Mouse (Mus musculus) CH12.LX (cell line): ENCODE measurements around the gene Ndufv2. TPM values are rescaled to one million over a fixed set of nuclear protein-coding genes. Genes with fewer than 3 reads are reported as not detected.

Experiments used
- DNase-seq: peaks from one replicate; pipeline ENCODE4 v3.0.0-alpha.2; 2013; ENCODE audit errors: extremely low read depth
- H3K27ac ChIP-seq: 2 replicates; pipeline ENCODE4 v1.5.1; 2012; ENCODE audit warnings: low read depth, mild to moderate bottlenecking, control low read depth, moderate library complexity; ENCODE audit not compliant: insufficient read depth
- H3K27me3 ChIP-seq: replicated peaks from 2 replicates; pipeline ENCODE3; 2012; ENCODE audit warnings: inconsistent platforms
- H3K36me3 ChIP-seq, 2 experiments: replicated peaks in 1 of 2; 2 replicates each; pipeline versions ENCODE3 to v1.6.1; 2012; ENCODE audit warnings: inconsistent platforms in 1 of 2, low read length in 1 of 2, mild to moderate bottlenecking in 1 of 2, mixed read lengths in 1 of 2, moderate library complexity in 1 of 2; ENCODE audit not compliant: control insufficient read depth in 1 of 2, insufficient read depth in 1 of 2
- H3K4me1 ChIP-seq, 2 experiments: 2 replicates each; pipeline ENCODE4 v1.6.1; 2012; ENCODE audit warnings: inconsistent platforms in 1 of 2, moderate library complexity in 1 of 2; ENCODE audit not compliant: insufficient read depth in 2 of 2, control insufficient read depth in 1 of 2
- H3K4me2 ChIP-seq: 2 replicates; pipeline ENCODE4 v1.6.1; 2012; ENCODE audit warnings: low read depth, mild to moderate bottlenecking, control low read depth; ENCODE audit not compliant: poor library complexity, insufficient read depth, severe bottlenecking
- H3K4me3 ChIP-seq, 3 experiments: fragments of 150-350 bp in 1 of 3; sonication (generic) in 1 of 3; replicated peaks in 1 of 3; 2 replicates each; pipeline versions ENCODE3 to v1.5.1; 2011 to 2012; ENCODE audit warnings: low read depth in 2 of 3, low read length in 2 of 3, mild to moderate bottlenecking in 2 of 3, moderate library complexity in 2 of 3, control low read depth in 1 of 3, improper control_type of control experiment in 1 of 3, inconsistent platforms in 1 of 3, mixed read lengths in 1 of 3; ENCODE audit not compliant: poor library complexity in 1 of 3
- H3K79me2 ChIP-seq: replicated peaks from 2 replicates; pipeline ENCODE4 v1.6.1; 2012; ENCODE audit warnings: mild to moderate bottlenecking, moderate library complexity; ENCODE audit not compliant: control insufficient read depth, poor library complexity, insufficient read depth, severe bottlenecking; ENCODE audit errors: extremely low read depth
- H3K9ac ChIP-seq: 2 replicates; pipeline ENCODE4 v1.6.1; 2012; ENCODE audit warnings: low read depth, mild to moderate bottlenecking, control low read depth, moderate library complexity; ENCODE audit not compliant: insufficient read depth
- H3K9me3 ChIP-seq: replicated peaks from 2 replicates; pipeline ENCODE3; 2012; ENCODE audit warnings: low read length, inconsistent platforms, mixed read lengths
- BHLHE40 ChIP-seq: IDR thresholded peaks from 2 replicates; pipeline ENCODE4 v1.6.1; 2011; ENCODE audit warnings: mild to moderate bottlenecking, low read depth, low read length, improper control_type of control experiment
- CTCF ChIP-seq, 2 experiments: IDR thresholded peaks in 1 of 2; conservative IDR thresholded peaks in 1 of 2; 2 replicates each; pipeline ENCODE4 v1.5.1; 2011 to 2012; ENCODE audit warnings: low read depth in 2 of 2, low read length in 2 of 2, improper control_type of control experiment in 1 of 2, inconsistent platforms in 1 of 2, mild to moderate bottlenecking in 1 of 2, moderate library complexity in 1 of 2
- ELF1 ChIP-seq: IDR thresholded peaks from 2 replicates; pipeline ENCODE4 v1.6.1; 2014; ENCODE audit warnings: low read depth, mild to moderate bottlenecking, inconsistent platforms, low read length, improper control_type of control experiment
- ETS1 ChIP-seq: conservative IDR thresholded peaks from 2 replicates; pipeline ENCODE4 v1.6.1; 2012; ENCODE audit warnings: low read depth, mild to moderate bottlenecking, inconsistent platforms, low read length, improper control_type of control experiment, moderate library complexity
- HCFC1 ChIP-seq: IDR thresholded peaks from 2 replicates; pipeline ENCODE4 v1.6.1; 2012; ENCODE audit warnings: low read depth, mild to moderate bottlenecking, inconsistent platforms, low read length, improper control_type of control experiment
- MAX ChIP-seq: IDR thresholded peaks from 2 replicates; pipeline ENCODE4 v1.6.1; 2011; ENCODE audit warnings: low read length, improper control_type of control experiment
- MAZ ChIP-seq: IDR thresholded peaks from 2 replicates; pipeline ENCODE4 v1.6.1; 2012; ENCODE audit warnings: low read depth, mild to moderate bottlenecking, inconsistent platforms, low read length, improper control_type of control experiment, moderate library complexity
- MEF2A ChIP-seq: IDR thresholded peaks from 2 replicates; pipeline ENCODE4 v1.6.1; 2014; ENCODE audit warnings: low read depth, mild to moderate bottlenecking, inconsistent platforms, low read length, improper control_type of control experiment, borderline replicate concordance
- MXI1 ChIP-seq: IDR thresholded peaks from 2 replicates; pipeline ENCODE4 v1.6.1; 2011; ENCODE audit warnings: mild to moderate bottlenecking, low read depth, low read length, improper control_type of control experiment
- NELFE ChIP-seq: IDR thresholded peaks from 2 replicates; pipeline ENCODE4 v1.6.1; 2011; ENCODE audit warnings: low read depth, low read length, improper control_type of control experiment
- POLR2A ChIP-seq: IDR thresholded peaks from 2 replicates; pipeline ENCODE4 v1.6.1; 2011; ENCODE audit warnings: low read depth, mild to moderate bottlenecking, improper control_type of control experiment, low read length
- POLR2AphosphoS2 ChIP-seq: IDR thresholded peaks from 2 replicates; pipeline ENCODE4 v1.6.1; 2011; ENCODE audit warnings: low read depth, low read length, improper control_type of control experiment
- RCOR1 ChIP-seq: conservative IDR thresholded peaks from 2 replicates; pipeline ENCODE4 v1.6.1; 2012; ENCODE audit warnings: low read depth, mild to moderate bottlenecking, inconsistent platforms, low read length, improper control_type of control experiment
- SIN3A ChIP-seq: IDR thresholded peaks from 2 replicates; pipeline ENCODE4 v1.6.1; 2012; ENCODE audit warnings: low read length, improper control_type of control experiment, inconsistent platforms
- UBTF ChIP-seq: IDR thresholded peaks from 2 replicates; pipeline ENCODE4 v1.6.1; 2012; ENCODE audit warnings: low read depth, mild to moderate bottlenecking, inconsistent platforms, low read length, improper control_type of control experiment, moderate library complexity
- USF1 ChIP-seq: IDR thresholded peaks from 2 replicates; pipeline ENCODE4 v1.6.1; 2014; ENCODE audit warnings: low read depth, mild to moderate bottlenecking, inconsistent platforms, low read length, improper control_type of control experiment
- USF2 ChIP-seq: conservative IDR thresholded peaks from 2 replicates; pipeline ENCODE4 v1.6.1; 2011; ENCODE audit warnings: low read depth, low read length, improper control_type of control experiment
- dilution Hi-C: fragments of 300-500 bp; cut with MboI; formaldehyde crosslinking; loops from 2 replicates; pipeline ENCODE4 v1.14.3; 2020; ENCODE audit warnings: low sequenced_read_pairs; ENCODE audit not compliant: extremely low pct_unique_long_range_greater_than_20kb, extremely low pct_ligation_motif_present
- in situ Hi-C: fragments of 300-500 bp; cut with MboI; formaldehyde crosslinking; loops from 3 replicates; pipeline ENCODE4 v1.14.3; 2019; ENCODE audit warnings: low sequenced_read_pairs, low pct_ligation_motif_present, low pct_unique_long_range_greater_than_20kb, mixed read lengths
- polyA plus RNA-seq: library from polyadenylated mRNA; unstranded; fragments of >175 nt; gene quantifications from 2 replicates; pipeline ENCODE4 v1.2.1, GENCODE M21; 2012; ENCODE audit warnings: low read depth; ENCODE audit not compliant: insufficient read length
- total RNA-seq, 2 experiments: library from RNA; depleted of rRNA; stranded (reverse); fragments of 300-350 nt in 1 of 2; fragments of >200 nt in 1 of 2; gene quantifications; 2 replicates each; pipeline ENCODE4 v1.2.3; 2012 to 2014

Ndufv2 gene
- total and polyA plus RNA-seq, 3 experiments: 108 to 260 (median 201) TPM

DNA sequence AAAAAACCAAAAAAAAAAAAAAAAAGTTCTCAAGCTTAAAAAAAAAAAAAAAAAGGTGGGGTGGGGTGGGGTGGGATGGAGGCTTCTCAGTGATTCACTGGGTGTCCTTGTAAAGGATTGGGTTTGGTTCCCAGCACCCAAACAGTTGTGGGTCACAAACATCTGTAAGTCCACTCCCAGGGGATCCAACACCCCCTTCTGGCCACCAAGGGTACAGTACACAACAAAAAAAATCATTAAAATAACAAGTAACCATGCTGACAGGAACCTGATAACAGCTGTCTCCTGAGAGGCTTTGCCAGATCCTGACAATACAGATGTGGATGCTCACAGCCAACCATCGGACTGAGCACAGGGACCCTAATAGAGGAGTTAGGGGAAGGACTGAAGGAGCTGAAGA, 16.9 kb downstream of the Ndufv2 start:
- Histone ChIP-seq H3K36me3 (peaks cover 23 to 61% of the 10 kb centered on the region in 2 experiments), H3K27me3 (no peaks in the 10 kb centered on the region)
- no peak for TF ChIP-seq MEF2A
- TF ChIP-seq POLR2AphosphoS2: no peak
- peak in 1 of 2 experiments; percentile 30; a peak in 1 of 4 replicates for TF ChIP-seq CTCF (conservative IDR thresholded peaks at IDR 0.05 in 1 of 2, IDR thresholded peaks at IDR 0.05 in 1 of 2; ENCODE audit: low read depth in 2 of 2, low read length in 2 of 2)

DNA sequence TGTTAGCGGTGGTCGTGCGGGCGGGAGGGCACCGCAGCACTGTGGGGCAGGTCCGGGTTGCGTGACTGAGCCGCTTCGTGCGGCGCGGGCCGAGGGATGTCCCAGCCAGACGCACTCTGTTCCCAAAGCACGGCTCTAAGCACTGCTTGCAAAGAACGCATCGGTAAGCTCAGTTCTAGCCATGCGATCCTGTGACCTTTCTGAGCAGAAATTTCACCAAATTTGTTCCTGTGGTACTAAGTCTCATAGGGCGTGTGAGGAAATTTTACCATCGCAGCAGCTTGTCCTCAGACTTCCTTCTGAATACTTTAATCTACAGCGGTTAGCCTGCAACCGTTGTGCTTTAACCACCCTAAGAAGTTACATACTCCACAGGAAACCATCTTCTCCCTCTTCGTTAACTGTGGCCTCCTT, 23.9 kb downstream of the Ndufv2 start:
- peaks cover 23% of the 10 kb centered on the region for H3K79me2 ChIP-seq
- peaks cover 5% of the 10 kb centered on the region for H3K27me3 ChIP-seq
- H3K9me3 ChIP-seq: peaks cover 4% of the 10 kb centered on the region
- H3K27ac ChIP-seq: peak overlapping the region; percentile 12; the same call in 1 of the 2 replicates
- dilution Hi-C loops (no loop called here), in situ Hi-C loops (no loop called here)
- no peak for DNase-seq
- peak overlapping the region; percentile 37 for H3K9ac ChIP-seq
- H3K4me1 ChIP-seq: peaks cover 0 to 7% of the 10 kb centered on the region in 2 experiments; a peak in 2 of 4 replicates
- peak overlapping the region; percentile 57; the same call in 1 of the 2 replicates for H3K4me2 ChIP-seq
- TF ChIP-seq ETS1: no peak
- 0 out of 2 replicates have a peak, but pooled peaks have one; percentile 31 for TF ChIP-seq NELFE
- TF ChIP-seq ELF1: no peak
- H3K36me3 ChIP-seq: peaks cover 9 to 47% of the 10 kb centered on the region in 2 experiments
- H3K4me3 ChIP-seq: peak overlapping the region in 2 of 3 experiments; percentile 80 to 97

More for the DNA sequence above, 16.9 kb downstream of the Ndufv2 start:
- no peak for DNase-seq
- H3K9me3 ChIP-seq: no peaks in the 10 kb centered on the region
- H3K4me3 ChIP-seq: no peak overlapping the region
- no peak overlapping the region for H3K9ac ChIP-seq
- H3K27ac ChIP-seq: no peak overlapping the region
- no peaks in the 10 kb centered on the region; the same call in 1 of the 2 replicates for H3K79me2 ChIP-seq
- in situ Hi-C loops (no loop called here), dilution Hi-C loops (no loop called here)
- no peak overlapping the region for H3K4me2 ChIP-seq
- no peaks in the 10 kb centered on the region for H3K4me1 ChIP-seq

DNA sequence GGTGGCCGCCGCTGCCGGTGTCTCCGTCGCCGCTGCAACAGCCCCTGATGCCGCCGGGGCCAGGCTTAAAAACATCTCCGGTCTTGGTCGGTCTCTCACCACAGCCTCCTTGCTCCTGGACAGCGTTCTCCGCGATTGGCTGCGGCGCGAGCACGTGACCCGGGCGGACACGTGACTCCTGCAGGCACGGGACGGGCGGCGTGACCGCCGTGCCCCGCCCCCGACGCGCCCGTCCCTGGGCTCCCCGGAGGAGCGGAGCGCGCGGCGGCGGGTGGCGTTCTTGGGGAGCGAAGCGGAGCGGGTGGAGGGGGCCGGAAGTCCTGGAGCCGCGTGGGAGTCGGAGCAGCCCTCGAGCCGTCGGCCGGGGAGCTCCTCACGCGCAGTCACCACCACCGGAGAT, 24.4 kb downstream of the Ndufv2 start, which contains the start of gene Ankrd12:
Gene Ankrd12 (minus strand): TSS at position 156 of the 400 bp plus-strand sequence.
- peak within 1 kb of the TSS; percentile 72 to 97 (median 80) for H3K4me3 ChIP-seq
- TF ChIP-seq HCFC1 (no peak), USF1 (peak; percentile 95), MXI1 (peak; percentile 64; the same call in 1 of the 2 replicates), BHLHE40 (peak; percentile 99), RCOR1 (no peak), POLR2A (peak; percentile 53; the same call in 1 of the 2 replicates), SIN3A (no peak), USF2 (peak; percentile 96), MAX (peak; percentile 92), MAZ (0 out of 2 replicates have a peak, but pooled peaks have one; percentile 25), UBTF (0 out of 2 replicates have a peak, but pooled peaks have one; percentile 40)
- TF ChIP-seq, all 38 proteins: peak for 8
- peaks cover 24% of the 10 kb centered on the region for H3K79me2 ChIP-seq
- H3K27me3 ChIP-seq: peaks cover 5% of the 10 kb centered on the region
- dilution Hi-C loops: no loop called here
- H3K9me3 ChIP-seq: peaks cover 4% of the 10 kb centered on the region
- peak; percentile 51 for DNase-seq
- H3K4me1 ChIP-seq: peaks cover 0 to 7% of the 10 kb centered on the region in 2 experiments; a peak in 2 of 4 replicates
- in situ Hi-C loops: no loop called here
- peak within 1 kb of the TSS; percentile 66 for H3K9ac ChIP-seq
- H3K27ac ChIP-seq: peak within 1 kb of the TSS; percentile 88
- peak within 1 kb of the TSS; percentile 97 for H3K4me2 ChIP-seq
- peaks cover 9 to 47% of the 10 kb centered on the region in 2 experiments for H3K36me3 ChIP-seq
